Mouse (Mus musculus): ENCODE data around the gene Gm7271. TPM values are rescaled to one million over a fixed set of nuclear protein-coding genes. Genes with fewer than 3 reads are reported as not detected.

The Gm7271 gene
- total and polyA plus RNA-seq, 3 experiments: not detected

- no peak for TF ChIP-seq ZMIZ1 (IDR thresholded peaks at IDR 0.05; ENCODE audit: low read depth, low read length)
- TF ChIP-seq RCOR1 (IDR thresholded peaks at IDR 0.05; ENCODE audit: low read depth, low read length): no peak
- TF ChIP-seq USF2 (IDR thresholded peaks at IDR 0.05; ENCODE audit: borderline replicate concordance in 1 of 2, insufficient read depth in 1 of 2, low read depth in 1 of 2, low read length in 2 of 2): no peak
- TF ChIP-seq E2F4 (IDR thresholded peaks at IDR 0.05; ENCODE audit: borderline replicate concordance, low read depth, low read length): no peak
- TF ChIP-seq MAZ (IDR thresholded peaks at IDR 0.05; ENCODE audit: low read depth, low read length): 0 out of 2 replicates have a peak, but pooled peaks have one; percentile 25
- TF ChIP-seq SIN3A (IDR thresholded peaks at IDR 0.05; ENCODE audit: low read length): peak; percentile 70; the same call in 1 of the 2 replicates
- no peak for TF ChIP-seq CHD1 (IDR thresholded peaks at IDR 0.05; ENCODE audit: low read depth, low read length)
- 0 out of 2 replicates have a peak, but pooled peaks have one; percentile 22 for TF ChIP-seq HCFC1 (IDR thresholded peaks at IDR 0.05; ENCODE audit: low read depth, low read length)
- peak; percentile 80 for TF ChIP-seq ZC3H11A (IDR thresholded peaks at IDR 0.05; ENCODE audit: low read depth, low read length)
- TF ChIP-seq RAD21 (IDR thresholded peaks at IDR 0.05; ENCODE audit: low read depth, low read length): peak; percentile 92
- 0 out of 2 replicates have a peak, but pooled peaks have one; percentile 6 for TF ChIP-seq USF1 (IDR thresholded peaks at IDR 0.05; ENCODE audit: low read depth, low read length)
- no peak for TF ChIP-seq MEF2A (IDR thresholded peaks at IDR 0.05; ENCODE audit: extremely low read depth, insufficient replicate concordance, low read depth, low read length, poor library complexity, severe bottlenecking)
- no peak for TF ChIP-seq CHD2 (IDR thresholded peaks at IDR 0.05; ENCODE audit: low read length)
- TF ChIP-seq NRF1 (IDR thresholded peaks at IDR 0.05; ENCODE audit: insufficient read depth, low read depth, low read length, poor library complexity, severe bottlenecking): no peak
- TF ChIP-seq UBTF (IDR thresholded peaks at IDR 0.05; ENCODE audit: borderline replicate concordance, insufficient read depth, low read depth, low read length): no peak
- TF ChIP-seq MXI1 (IDR thresholded peaks at IDR 0.05; ENCODE audit: low read depth, low read length): no peak
- no peak for TF ChIP-seq MAFK (IDR thresholded peaks at IDR 0.05; ENCODE audit: borderline replicate concordance, low read depth, low read length)
- TF ChIP-seq EP300 (IDR thresholded peaks at IDR 0.05; ENCODE audit: low read depth in 1 of 2, low read length in 2 of 2): no peak
Observed at GRCm38 (mm10) chr5:76525829-76526228, 42.0 kb downstream of the Gm7271 start (continued).

- no peaks in the 10 kb centered on the region for H3K9me3 ChIP-seq (replicated peaks; ENCODE audit: insufficient read depth, low read length)
- peak within 1 kb of the TSS; percentile 52 for H3K27ac ChIP-seq (ENCODE audit: control insufficient read depth, low read depth, low read length)
- peaks cover 14% of the 10 kb centered on the region for H3K79me2 ChIP-seq (ENCODE audit: control insufficient read depth, insufficient read depth, low read length, poor library complexity)
- peak; percentile 99 for DNase-seq (ENCODE audit: low read depth, low spot score)
- peaks cover 8 to 10% of the 10 kb centered on the region in 2 experiments for H3K4me1 ChIP-seq (ENCODE audit: control insufficient read depth in 1 of 2, insufficient read depth in 2 of 2, low read length in 2 of 2)
- H3K36me3 ChIP-seq (ENCODE audit: control insufficient read depth in 1 of 2, insufficient read depth in 2 of 2, low read length in 2 of 2): peaks cover 1 to 26% of the 10 kb centered on the region in 2 experiments; a peak in 3 of 4 replicates
- H3K9ac ChIP-seq (ENCODE audit: control insufficient read depth, low read depth, low read length, poor library complexity, severe bottlenecking): peak within 1 kb of the TSS; percentile 78
- H3K27me3 ChIP-seq (ENCODE audit: control insufficient read depth in 1 of 2, insufficient read depth in 2 of 2, low read length in 2 of 2): no peaks in the 10 kb centered on the region
- peak within 1 kb of the TSS; percentile 67 to 80 for H3K4me3 ChIP-seq (ENCODE audit: control insufficient read depth in 1 of 2, insufficient read depth in 1 of 2, low read depth in 2 of 2, low read length in 2 of 2)
- TF ChIP-seq ZC3H11A (IDR thresholded peaks at IDR 0.05; ENCODE audit: low read depth, low read length): no peak
- TF ChIP-seq BHLHE40 (IDR thresholded peaks at IDR 0.05; ENCODE audit: borderline replicate concordance, low read depth, low read length): peak; percentile 76; the same call in 1 of the 2 replicates
- no peak for TF ChIP-seq ZMIZ1 (IDR thresholded peaks at IDR 0.05; ENCODE audit: low read depth, low read length)
- peak; percentile 66; the same call in 1 of the 2 replicates for TF ChIP-seq MYC (IDR thresholded peaks at IDR 0.05; ENCODE audit: low read depth, low read length)
- peak in 1 of 2 experiments; percentile 19; a peak in 1 of 4 replicates for TF ChIP-seq EP300 (IDR thresholded peaks at IDR 0.05; ENCODE audit: low read depth in 1 of 2, low read length in 2 of 2)
- peak; percentile 92 for TF ChIP-seq MXI1 (IDR thresholded peaks at IDR 0.05; ENCODE audit: low read depth, low read length)
- TF ChIP-seq TCF12 (IDR thresholded peaks at IDR 0.05; ENCODE audit: low read depth, low read length): peak; percentile 11; the same call in 1 of the 2 replicates
- TF ChIP-seq TAL1 (IDR thresholded peaks at IDR 0.05; ENCODE audit: low read length): no peak
- TF ChIP-seq SIN3A (IDR thresholded peaks at IDR 0.05; ENCODE audit: low read length): peak; percentile 99
- TF ChIP-seq JUND (IDR thresholded peaks at IDR 0.05; ENCODE audit: low read depth, low read length): no peak
- no peak for TF ChIP-seq E2F4 (IDR thresholded peaks at IDR 0.05; ENCODE audit: borderline replicate concordance, low read depth, low read length)
- TF ChIP-seq CHD2 (IDR thresholded peaks at IDR 0.05; ENCODE audit: low read length): peak; percentile 57
- TF ChIP-seq NELFE (IDR thresholded peaks at IDR 0.05; ENCODE audit: low read depth, low read length): peak; percentile 70
- no peak for TF ChIP-seq CTCF (IDR thresholded peaks at IDR 0.05 in 2 of 3, conservative IDR thresholded peaks at IDR 0.05 in 1 of 3; ENCODE audit: control insufficient read depth in 1 of 3, insufficient read depth in 1 of 3, low read depth in 2 of 3, low read length in 3 of 3, poor library complexity in 1 of 3, severe bottlenecking in 1 of 3)
- TF ChIP-seq ZKSCAN1 (IDR thresholded peaks at IDR 0.05; ENCODE audit: low read depth, low read length): no peak
- peak; percentile 66; the same call in 1 of the 2 replicates for TF ChIP-seq TBP (IDR thresholded peaks at IDR 0.05; ENCODE audit: low read depth, low read length)
- TF ChIP-seq SMC3 (IDR thresholded peaks at IDR 0.05; ENCODE audit: low read depth, low read length): no peak
- peak; percentile 87 for TF ChIP-seq KAT2A (conservative IDR thresholded peaks at IDR 0.05; ENCODE audit: low read depth, low read length)
- peak; percentile 100 for TF ChIP-seq ELF1 (IDR thresholded peaks at IDR 0.05; ENCODE audit: low read depth, low read length)
- TF ChIP-seq POLR2A (IDR thresholded peaks at IDR 0.05; ENCODE audit: control insufficient read depth in 1 of 2, insufficient read depth in 1 of 2, low read depth in 1 of 2, low read length in 2 of 2, poor library complexity in 1 of 2): peak; percentile 53 to 76; a peak in 3 of 4 replicates
- peak; percentile 97 for TF ChIP-seq MAX (IDR thresholded peaks at IDR 0.05; ENCODE audit: low read length)
- peak; percentile 100 for TF ChIP-seq USF1 (IDR thresholded peaks at IDR 0.05; ENCODE audit: low read depth, low read length)
Observed at GRCm38 (mm10) chr5:76529040-76529703, 45.3 kb downstream of the Gm7271 start, which contains the start of gene Exoc1. TSS of gene Exoc1 (plus strand) at chr5:76529311.

Measured in MEL (cell line).